Mouse (Mus musculus) spleen, postnatal 4 days (tissue): Measurements from ENCODE around the gene Gtf2i.
A peak's percentile ranks its signal among the peaks of the same experiment; 100 is the strongest.

Source experiments
- DNase-seq, 2 experiments: peaks; one replicate each; pipeline ENCODE4 v3.0.0; 2022; ENCODE audit warnings: low spot score in 2 of 2

The Gtf2i gene

GRCm38 (mm10) chr5:134243661-134244436, 70.7 kb downstream of the Gtf2i start:
- no peak for DNase-seq

GRCm38 (mm10) chr5:134241831-134242230, 72.7 kb downstream of the Gtf2i start:
- no peak for DNase-seq

- peak in 1 of 2 experiments; percentile 14 for DNase-seq
These were observed 76.4 kb downstream of the Gtf2i start for GRCm38 (mm10) chr5:134237936-134238760.

- DNase-seq = no peak
These were observed 77.1 kb downstream of the Gtf2i start for GRCm38 (mm10) chr5:134237508-134237907.

- peak in 1 of 2 experiments; percentile 72 for DNase-seq
These were observed 77.8 kb downstream of the Gtf2i start for GRCm38 (mm10) chr5:134236796-134237195.

GRCm38 (mm10) chr5:134236241-134236640, 78.3 kb downstream of the Gtf2i start:
- DNase-seq = no peak

- DNase-seq = no peak
These were observed 79.4 kb downstream of the Gtf2i start for GRCm38 (mm10) chr5:134235111-134235510.

GRCm38 (mm10) chr5:134234205-134234604, 80.4 kb downstream of the Gtf2i start:
- no peak for DNase-seq

GRCm38 (mm10) chr5:134233244-134233651, 81.3 kb downstream of the Gtf2i start:
- no peak for DNase-seq

- peak; percentile 60 to 82 for DNase-seq
These were observed 82.0 kb downstream of the Gtf2i start for GRCm38 (mm10) chr5:134232568-134232967.

- peak; percentile 70 to 79 for DNase-seq
These were observed 82.4 kb downstream of the Gtf2i start for GRCm38 (mm10) chr5:134232111-134232510.

- no peak for DNase-seq
These were observed 83.2 kb downstream of the Gtf2i start for GRCm38 (mm10) chr5:134231376-134231775.

- peak; percentile 65 to 82 for DNase-seq
These were observed 85.2 kb downstream of the Gtf2i start, which contains the start of gene Ncf1 for GRCm38 (mm10) chr5:134229391-134229790. TSS of gene Ncf1 (minus strand) at chr5:134229625.

- no peak for DNase-seq
These were observed 86.3 kb downstream of the Gtf2i start for GRCm38 (mm10) chr5:134228249-134228638.

- no peak for DNase-seq
These were observed 86.8 kb downstream of the Gtf2i start for GRCm38 (mm10) chr5:134227574-134228248.

GRCm38 (mm10) chr5:134226946-134227345, 87.6 kb downstream of the Gtf2i start:
- no peak for DNase-seq

- no peak for DNase-seq
These were observed 89.3 kb downstream of the Gtf2i start for GRCm38 (mm10) chr5:134225110-134225901.

GRCm38 (mm10) chr5:134221708-134222150, 92.8 kb downstream of the Gtf2i start:
- no peak for DNase-seq

GRCm38 (mm10) chr5:134221278-134221677, 93.3 kb downstream of the Gtf2i start:
- no peak for DNase-seq

GRCm38 (mm10) chr5:134217900-134218299, 96.7 kb downstream of the Gtf2i start:
- no peak for DNase-seq
